In the genomic region with DNA sequence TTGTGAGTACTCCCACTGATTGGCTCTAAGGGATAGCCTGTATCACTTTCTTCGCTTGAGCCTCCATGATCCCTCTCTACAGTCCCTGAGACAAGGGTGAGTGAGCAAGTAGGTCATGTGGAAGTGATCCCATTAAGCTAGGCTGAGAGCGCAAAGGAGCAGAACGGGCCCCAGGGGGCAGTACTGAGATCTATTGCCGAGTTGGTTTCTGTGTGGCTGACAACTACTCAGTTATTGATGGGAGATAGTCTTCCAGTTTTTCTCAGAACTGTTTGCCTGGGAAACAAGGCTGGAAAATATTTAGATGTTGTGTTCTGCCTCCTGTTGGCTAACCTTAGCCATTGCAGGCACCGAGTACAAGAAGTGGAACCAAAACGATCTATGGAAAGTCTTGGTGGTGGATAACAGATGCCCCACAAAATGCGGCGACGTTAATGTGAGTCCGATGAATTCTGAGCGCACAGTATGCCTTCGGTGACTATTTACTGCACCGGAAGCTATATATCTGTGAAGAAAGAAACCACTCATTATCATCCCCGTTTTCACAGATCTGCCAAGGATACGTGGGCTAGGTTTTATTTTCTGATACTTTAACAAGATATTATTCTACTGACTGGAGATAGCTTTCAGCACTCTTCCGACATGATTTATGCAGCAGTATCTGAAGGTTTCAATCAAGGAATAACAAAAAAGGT, we compare ENCODE assay signal across 9 mouse cellular contexts. TPM values are rescaled to one million over a fixed set of nuclear protein-coding genes. Genes with fewer than 3 reads are reported as not detected.
DNase-seq lines count a peak whose midpoint lies in the region; ATAC-seq and TF ChIP-seq lines count a peak whose summit lies in the region.
"Had no signal": no experiment of that assay in that cellular context is flagged by ENCODE, and none has a peak within 500 bp of the region (broad histone marks: within the 10 kb centered on the region; RNA-seq: fewer than 3 reads in every experiment).

No protein-coding gene starts in this region.

- 83% methylated on average over 16 of the region's 16 CpGs for WGBS in neural tube, embryonic 11.5 days
- 75% methylated on average over 16 of the region's 16 CpGs for WGBS in embryonic facial prominence, embryonic 15.5 days
- 77% methylated on average over 16 of the region's 16 CpGs for WGBS in kidney, embryonic 14.5 days
- 69% methylated on average over 16 of the region's 16 CpGs for WGBS in liver, embryonic 13.5 days (ENCODE audit: insufficient replicate concordance)
- WGBS in intestine, embryonic 16.5 days, result 81% methylated on average over 16 of the region's 16 CpGs

- no peak overlapping the region for H3K4me3 ChIP-seq in neural tube, embryonic 11.5 days (ENCODE audit: low read depth, low read length)
- 0 out of 2 replicates have a peak overlapping the region, but pooled peaks have one; percentile 4 for H3K4me3 ChIP-seq in embryonic facial prominence, embryonic 15.5 days (replicated peaks)
- H3K4me3 ChIP-seq in kidney, embryonic 14.5 days (ENCODE audit: low read length), result no peak overlapping the region
- H3K4me3 ChIP-seq in liver, embryonic 13.5 days (replicated peaks), result no peak overlapping the region
- H3K4me3 ChIP-seq in intestine, embryonic 16.5 days (ENCODE audit: low read length), result no peak overlapping the region
- H3K4me3 ChIP-seq: liver, embryonic 15.5 days had no signal

- no peak for TF ChIP-seq POLR2A in brain, embryonic 14.5 days (IDR thresholded peaks at IDR 0.05; ENCODE audit: borderline replicate concordance, extremely low read depth, insufficient read depth, insufficient read length, poor library complexity, severe bottlenecking)

- no peaks in the 10 kb centered on the region for H3K27me3 ChIP-seq in neural tube, embryonic 11.5 days (ENCODE audit: control insufficient read depth, insufficient read depth, low read length)
- H3K27me3 ChIP-seq in embryonic facial prominence, embryonic 15.5 days, result no peaks in the 10 kb centered on the region
- H3K27me3 ChIP-seq in kidney, embryonic 14.5 days (ENCODE audit: control insufficient read depth, insufficient read depth, low read length), result no peaks in the 10 kb centered on the region
- H3K27me3 ChIP-seq in liver, embryonic 13.5 days, result no peaks in the 10 kb centered on the region
- no peaks in the 10 kb centered on the region for H3K27me3 ChIP-seq in intestine, embryonic 16.5 days (replicated peaks; ENCODE audit: control insufficient read depth, insufficient read depth, low read length)
- H3K27me3 ChIP-seq: liver, embryonic 15.5 days had no signal

- TF ChIP-seq CTCF in brain, embryonic 14.5 days (IDR thresholded peaks at IDR 0.05; ENCODE audit: borderline replicate concordance, extremely low read depth, insufficient read depth, insufficient read length), result peak; percentile 23; the same call in 1 of the 2 replicates

- H3K9ac ChIP-seq in neural tube, embryonic 11.5 days (ENCODE audit: low read length), result no peak overlapping the region
- no peak overlapping the region for H3K9ac ChIP-seq in embryonic facial prominence, embryonic 15.5 days
- no peak overlapping the region for H3K9ac ChIP-seq in kidney, embryonic 14.5 days (ENCODE audit: low read depth, low read length)
- no peak overlapping the region for H3K9ac ChIP-seq in liver, embryonic 13.5 days
- no peak overlapping the region for H3K9ac ChIP-seq in intestine, embryonic 16.5 days (ENCODE audit: low read depth, low read length)
- H3K9ac ChIP-seq: liver, embryonic 15.5 days had no signal

- no peaks in the 10 kb centered on the region for H3K9me3 ChIP-seq in neural tube, embryonic 11.5 days (ENCODE audit: control insufficient read depth, low read length)
- H3K9me3 ChIP-seq in embryonic facial prominence, embryonic 15.5 days (replicated peaks), result no peaks in the 10 kb centered on the region
- no peaks in the 10 kb centered on the region for H3K9me3 ChIP-seq in kidney, embryonic 14.5 days (ENCODE audit: control insufficient read depth, low read length)
- H3K9me3 ChIP-seq in liver, embryonic 13.5 days (replicated peaks), result no peaks in the 10 kb centered on the region
- H3K9me3 ChIP-seq in intestine, embryonic 16.5 days (ENCODE audit: control insufficient read depth, low read length), result no peaks in the 10 kb centered on the region
- H3K9me3 ChIP-seq: liver, embryonic 15.5 days had no signal

- H3K27ac ChIP-seq in neural tube, embryonic 11.5 days (ENCODE audit: low read depth, low read length), result no peak overlapping the region
- no peak overlapping the region for H3K27ac ChIP-seq in embryonic facial prominence, embryonic 15.5 days (replicated peaks)
- no peak overlapping the region for H3K27ac ChIP-seq in kidney, embryonic 14.5 days (ENCODE audit: low read depth, low read length)
- no peak overlapping the region for H3K27ac ChIP-seq in liver, embryonic 13.5 days
- no peak overlapping the region for H3K27ac ChIP-seq in intestine, embryonic 16.5 days (ENCODE audit: low read length)
- H3K27ac ChIP-seq: liver, embryonic 15.5 days had no signal

- H3K4me1 ChIP-seq in neural tube, embryonic 11.5 days (ENCODE audit: control insufficient read depth, insufficient read depth, low read length), result no peaks in the 10 kb centered on the region
- H3K4me1 ChIP-seq in embryonic facial prominence, embryonic 15.5 days, result peaks cover 10% of the 10 kb centered on the region; the same call in 1 of the 2 replicates
- no peaks in the 10 kb centered on the region for H3K4me1 ChIP-seq in kidney, embryonic 14.5 days (ENCODE audit: control insufficient read depth, insufficient read depth, low read length)
- no peaks in the 10 kb centered on the region; the same call in 1 of the 2 replicates for H3K4me1 ChIP-seq in liver, embryonic 13.5 days (replicated peaks)
- no peaks in the 10 kb centered on the region for H3K4me1 ChIP-seq in intestine, embryonic 16.5 days (ENCODE audit: control insufficient read depth, insufficient read depth, low read length)

- no peaks in the 10 kb centered on the region for H3K36me3 ChIP-seq in neural tube, embryonic 11.5 days (ENCODE audit: control insufficient read depth, insufficient read depth, low read length)
- no peaks in the 10 kb centered on the region for H3K36me3 ChIP-seq in embryonic facial prominence, embryonic 15.5 days
- no peaks in the 10 kb centered on the region for H3K36me3 ChIP-seq in kidney, embryonic 14.5 days (ENCODE audit: control insufficient read depth, insufficient read depth, low read length)
- no peaks in the 10 kb centered on the region for H3K36me3 ChIP-seq in liver, embryonic 13.5 days
- no peaks in the 10 kb centered on the region for H3K36me3 ChIP-seq in intestine, embryonic 16.5 days (ENCODE audit: control insufficient read depth, insufficient read depth, low read length)
- H3K36me3 ChIP-seq: liver, embryonic 15.5 days had no signal

- peak; percentile 63 for DNase-seq in neural tube, embryonic 11.5 days (ENCODE audit: low spot score)
- no peak for DNase-seq in neural tube, embryonic 10.5 days (ENCODE audit: extremely low spot score, low spot score)
- peak; percentile 41 for DNase-seq in brain, embryonic 14.5 days (ENCODE audit: low read depth)
- peak; percentile 47 for DNase-seq in liver, embryonic 13.5 days
- DNase-seq in right cerebral cortex, adult 2 months (ENCODE audit: low spot score in 2 of 2), result peak; percentile 58 to 61

- no peak for ATAC-seq in neural tube, embryonic 11.5 days (ENCODE audit: insufficient read depth, low FRiP score, low TSS enrichment)
- no peak for ATAC-seq in embryonic facial prominence, embryonic 15.5 days (ENCODE audit: insufficient number of reproducible peaks, low FRiP score, low TSS enrichment, low read depth)
- ATAC-seq in kidney, embryonic 14.5 days (ENCODE audit: low FRiP score, low TSS enrichment), result peak; percentile 83
- ATAC-seq in liver, embryonic 13.5 days (ENCODE audit: low read depth), result 0 out of 2 replicates have a peak, but pooled peaks have one; percentile 34
- ATAC-seq in intestine, embryonic 16.5 days, result no peak

- no peak overlapping the region for H3K4me2 ChIP-seq in neural tube, embryonic 11.5 days (ENCODE audit: low read depth)
- peak overlapping the region; percentile 28 for H3K4me2 ChIP-seq in embryonic facial prominence, embryonic 15.5 days (replicated peaks)
- H3K4me2 ChIP-seq in kidney, embryonic 14.5 days (replicated peaks; ENCODE audit: low read depth, low read length), result peak overlapping the region; percentile 12; the same call in 1 of the 2 replicates
- H3K4me2 ChIP-seq in liver, embryonic 13.5 days, result no peak overlapping the region
- no peak overlapping the region for H3K4me2 ChIP-seq in intestine, embryonic 16.5 days (ENCODE audit: low read depth, low read length)

RNA-seq across cellular contexts. Expression of a gene that starts 24.8 kb away (rescaled TPM):
- polyA plus RNA-seq in neural tube, embryonic 11.5 days (2014; fragmentation: Nextera tagmentation; extraction: Ambion mirVana), result 120 and 127 TPM in 2 replicates
- 46.3 and 54.3 TPM in 2 replicates for polyA plus RNA-seq in brain, embryonic 14.5 days (2012; rRNA removed)
- polyA plus RNA-seq in embryonic facial prominence, embryonic 15.5 days (2015; fragmentation: Nextera tagmentation; extraction: Ambion mirVana), result 99.4 and 102 TPM in 2 replicates
- 74.3 and 81.7 TPM in 2 replicates for polyA plus RNA-seq in kidney, embryonic 14.5 days (2014; fragmentation: Nextera tagmentation; extraction: Ambion mirVana)
- polyA plus RNA-seq in liver, embryonic 13.5 days (2015; fragmentation: Nextera tagmentation; extraction: Ambion mirVana), result 136 and 164 TPM in 2 replicates
- polyA plus RNA-seq in intestine, embryonic 16.5 days (2015; fragmentation: Nextera tagmentation; extraction: Ambion mirVana), result 97.1 and 102 TPM in 2 replicates

Comparison
In these comparisons a context has a peak if more than half of its experiments do, and no peak if none do; other contexts are left out.
1. ATAC-seq: peak in kidney, embryonic 14.5 days (single experiment) and liver, embryonic 13.5 days (single experiment); none in neural tube, embryonic 11.5 days (single experiment), embryonic facial prominence, embryonic 15.5 days (single experiment) and intestine, embryonic 16.5 days (single experiment).
2. H3K4me2 ChIP-seq: peak in embryonic facial prominence, embryonic 15.5 days (single experiment) and kidney, embryonic 14.5 days (single experiment); none in neural tube, embryonic 11.5 days (single experiment), liver, embryonic 13.5 days (single experiment) and intestine, embryonic 16.5 days (single experiment).